Mouse (Mus musculus): Measurements from ENCODE around the gene Churc1. TPM values are rescaled to one million over a fixed set of nuclear protein-coding genes. Genes with fewer than 3 reads are reported as not detected.

Gene Churc1
- total RNA-seq, 2 experiments from 2014 or later, result 35.3 to 35.4 TPM

DNA sequence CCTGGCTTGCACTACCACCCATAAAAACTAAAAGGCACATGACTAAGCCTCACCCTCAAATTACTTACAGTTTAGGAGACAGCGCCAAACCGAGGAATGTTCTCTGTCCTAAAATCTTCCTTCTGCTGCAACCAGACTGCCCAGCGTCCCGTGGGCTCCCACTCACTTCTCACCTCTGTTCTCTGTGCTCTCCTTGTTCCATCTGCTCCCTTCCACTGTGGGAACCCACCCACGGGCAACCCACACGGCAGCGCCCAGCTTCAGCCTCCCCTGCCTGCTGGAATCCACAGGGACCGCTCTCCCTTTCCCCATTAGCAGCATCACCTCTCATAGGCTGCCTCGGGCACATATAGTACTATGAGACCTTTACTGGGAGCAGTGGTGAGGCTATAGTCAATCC is 53.6 kb downstream of the Churc1 start:
- TF ChIP-seq CTCF (IDR thresholded peaks at IDR 0.05), result no peak
- peak; percentile 61 to 84 for DNase-seq (ENCODE audit: extremely low spot score in 1 of 2, low spot score in 2 of 2)
- Histone ChIP-seq H3K4me3 (peak overlapping the region; percentile 23; the same call in 1 of the 2 replicates), H3K27ac (peak overlapping the region; percentile 98)
- intact Hi-C loops (cut with DNase I), result loop anchor here (1.0 to 5.0 kb wide), 2 partner anchors 13 to 122 kb away; no protein-coding TSS in a partner anchor

DNA sequence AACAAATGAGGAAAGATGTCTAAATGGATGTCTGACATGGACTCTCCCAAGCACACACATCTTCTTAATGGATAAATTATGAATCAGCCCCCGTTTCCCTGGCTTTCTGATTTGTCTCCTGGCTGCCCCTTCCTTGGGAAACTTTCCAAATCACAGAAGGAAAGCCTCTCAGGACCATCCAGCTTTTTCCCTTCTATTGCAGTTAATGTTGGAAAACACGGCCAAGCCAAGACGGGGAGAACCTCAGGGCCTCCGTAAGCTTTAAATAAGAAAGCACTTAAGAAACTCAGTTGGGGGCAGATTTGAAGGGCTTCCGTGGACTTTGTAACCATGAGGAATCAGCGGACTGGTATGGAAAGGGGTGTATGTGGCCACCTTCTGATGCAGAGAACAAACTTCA is 54.5 kb downstream of the Churc1 start:
- Histone ChIP-seq H3K27ac (peak overlapping the region; percentile 98), H3K4me3 (peak overlapping the region; percentile 66)
- TF ChIP-seq CTCF (IDR thresholded peaks at IDR 0.05), result no peak
- DNase-seq (ENCODE audit: extremely low spot score in 1 of 2, low spot score in 2 of 2), result no peak
- intact Hi-C loops (cut with DNase I), result loop anchor here (1.0 to 5.0 kb wide), 3 partner anchors 14 to 123 kb away; no protein-coding TSS in a partner anchor

DNA sequence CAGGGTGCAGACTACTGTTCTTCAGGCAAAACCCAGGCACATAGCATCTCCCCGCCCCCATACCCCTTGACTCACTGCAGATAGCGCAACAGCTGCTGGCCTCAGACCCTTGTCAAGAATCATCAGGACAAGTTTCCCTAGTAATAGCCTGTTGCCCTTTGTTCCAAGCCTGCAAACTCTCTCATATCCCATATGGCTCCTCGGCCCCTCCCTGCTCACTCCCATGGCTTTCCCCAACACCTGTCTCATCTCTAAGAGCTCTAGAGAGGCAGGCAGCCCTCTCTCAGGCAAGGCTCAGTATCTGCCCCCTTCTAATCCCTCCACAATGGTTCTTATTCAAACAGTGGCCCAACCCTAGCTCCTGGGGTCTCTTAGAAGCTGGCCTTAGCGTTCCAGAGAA is 55.3 kb downstream of the Churc1 start:
- intact Hi-C loops (cut with DNase I), result loop anchor here (5.0 kb wide), 1 partner anchor 113 kb away; no protein-coding TSS in a partner anchor
- DNase-seq (ENCODE audit: extremely low spot score in 1 of 2, low spot score in 2 of 2), result no peak
- peak overlapping the region; percentile 98 for H3K27ac ChIP-seq
- peak overlapping the region; percentile 66 for H3K4me3 ChIP-seq
- no peak for TF ChIP-seq CTCF (IDR thresholded peaks at IDR 0.05)

DNA sequence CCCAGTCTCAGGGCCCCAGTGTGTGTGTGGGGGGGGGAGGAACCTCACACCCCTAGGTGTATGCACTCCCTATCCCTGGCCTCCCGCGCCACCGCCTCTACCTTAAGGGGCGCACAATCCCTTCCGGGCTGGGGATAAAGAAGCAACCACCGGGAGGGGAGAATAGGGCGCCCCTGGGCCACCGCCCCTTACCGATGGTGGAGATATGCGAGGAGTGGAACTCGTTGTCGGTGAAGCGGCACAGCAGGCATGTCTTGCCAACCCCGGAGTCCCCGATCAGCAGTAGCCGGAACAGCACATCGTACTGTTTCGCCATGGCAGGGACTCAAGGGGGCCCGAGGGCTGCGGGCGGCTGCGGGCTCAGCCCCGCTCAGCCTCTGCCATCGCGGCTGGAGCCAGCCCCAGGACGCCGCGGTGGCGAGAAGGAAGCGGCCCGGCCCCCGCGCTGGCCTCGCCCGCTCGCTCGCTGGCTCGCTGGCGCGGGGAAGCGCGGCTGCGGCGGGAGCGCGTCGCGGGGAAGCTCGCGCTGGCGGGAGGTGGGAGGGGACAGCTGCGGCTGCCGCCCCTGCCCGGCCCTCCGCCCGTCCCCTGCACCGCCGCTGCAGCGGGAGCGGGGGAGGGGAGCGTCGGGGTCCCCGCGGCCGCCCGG is 56.8 kb downstream of the Churc1 start:
- H3K4me3 ChIP-seq, result peak overlapping the region; percentile 66
- intact Hi-C loops (cut with DNase I), result loop anchor here (5.0 kb wide), 1 partner anchor 115 kb away; no protein-coding TSS in a partner anchor
- no peak; the same call in 1 of the 2 replicates for TF ChIP-seq CTCF (IDR thresholded peaks at IDR 0.05)
- H3K27ac ChIP-seq, result peak overlapping the region; percentile 98
- DNase-seq (ENCODE audit: extremely low spot score in 1 of 2, low spot score in 2 of 2), result peak; percentile 56 to 61

DNA sequence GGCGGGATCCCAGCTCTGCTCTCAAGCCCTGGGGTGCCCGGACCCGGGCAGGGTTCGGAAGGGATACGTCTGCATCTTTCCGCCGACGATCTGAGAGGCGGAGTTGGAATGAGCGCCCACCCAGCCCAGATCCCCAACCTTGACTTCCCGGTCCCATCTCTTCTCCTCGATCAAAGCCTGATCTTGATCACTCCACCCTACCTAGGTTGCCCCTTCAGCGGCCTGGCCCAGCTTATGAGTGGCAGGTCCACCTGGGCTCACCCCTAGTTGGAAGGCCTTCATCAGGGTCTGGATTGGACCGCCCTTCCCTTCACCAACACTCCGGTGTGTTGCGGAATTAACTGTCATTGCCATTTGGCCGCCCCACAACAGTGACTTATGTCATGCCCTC is 57.3 kb downstream of the Churc1 start, which contains the start of gene Rab15:
TSS of gene Rab15 (minus strand) at position 258 of the 391 bp plus-strand sequence.
- DNase-seq (ENCODE audit: extremely low spot score in 1 of 2, low spot score in 2 of 2), result no peak
- H3K4me3 ChIP-seq, result peak within 1 kb of the TSS; percentile 66
- TF ChIP-seq CTCF (IDR thresholded peaks at IDR 0.05), result no peak
- intact Hi-C loops (cut with DNase I), result loop anchor here (5.0 kb wide), 1 partner anchor 115 kb away; no protein-coding TSS in a partner anchor
- H3K27ac ChIP-seq, result peak within 1 kb of the TSS; percentile 98

DNA sequence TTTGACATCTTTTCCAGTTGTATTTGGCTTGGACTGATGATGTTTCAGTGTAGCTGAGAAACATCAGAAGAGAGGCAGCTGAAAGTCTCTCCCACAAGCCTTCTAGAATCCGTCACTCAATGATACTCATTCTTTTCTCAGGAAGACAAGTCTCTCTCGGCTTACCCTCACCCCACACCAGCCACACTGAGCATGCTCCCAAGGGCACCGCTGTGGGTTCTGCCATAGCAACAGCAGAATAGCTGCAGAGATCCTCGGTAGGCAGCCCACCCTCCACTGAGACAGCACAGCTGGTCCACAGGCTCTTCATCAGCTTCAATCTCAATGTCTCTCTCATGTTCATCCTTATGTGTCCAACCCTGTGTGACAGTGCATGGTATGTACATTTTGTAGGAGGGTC is 59.9 kb downstream of the Churc1 start:
- H3K27ac ChIP-seq, result no peak overlapping the region
- no peak for TF ChIP-seq CTCF (IDR thresholded peaks at IDR 0.05)
- intact Hi-C loops (cut with DNase I), result no loop called here
- no peak overlapping the region for H3K4me3 ChIP-seq
- no peak for DNase-seq (ENCODE audit: extremely low spot score in 1 of 2, low spot score in 2 of 2)

DNA sequence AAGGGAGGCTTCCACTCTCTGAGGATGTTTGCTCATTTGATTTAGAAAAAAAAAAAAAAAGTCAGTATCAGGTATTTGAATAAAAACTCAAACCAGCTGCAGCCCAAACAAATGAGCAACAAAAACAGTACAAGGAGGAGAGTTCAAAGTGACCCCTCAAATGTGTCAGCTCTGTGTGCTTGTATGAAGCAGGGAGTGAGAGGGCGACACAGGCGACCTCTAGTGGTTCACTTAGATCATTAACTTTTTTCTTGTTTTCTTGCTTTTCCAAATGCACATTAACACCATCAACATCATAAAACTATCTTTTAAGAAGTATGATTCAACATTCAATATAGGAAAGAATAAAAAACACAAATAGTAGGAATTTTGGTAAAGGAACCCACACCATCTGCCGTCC is 67.4 kb downstream of the Churc1 start:
- intact Hi-C loops (cut with DNase I), result no loop called here
- Histone ChIP-seq H3K4me3 (no peak overlapping the region), H3K27ac (no peak overlapping the region)
- DNase-seq (ENCODE audit: extremely low spot score in 1 of 2, low spot score in 2 of 2), result no peak
- TF ChIP-seq CTCF (IDR thresholded peaks at IDR 0.05), result peak; percentile 88

Other genes starting within 250 kb of the Churc1 start
- gene Plekhg3, start 234.6 kb upstream of the Churc1 start, total RNA-seq (2021), result 10 to 100 TPM; 15.0 to 15.2 TPM
- 100 to 1,000 TPM in 1 of 2 experiments, 10 to 100 TPM in 1; 96.7 to 104 TPM for gene Sptb, start 55.0 kb upstream of the Churc1 start, total RNA-seq (2021)
- gene Fntb, start 51 bp downstream of the Churc1 start, total RNA-seq (2021), result 10 to 100 TPM; 27.9 to 28.4 TPM
- gene Gpx2, start 30.0 kb downstream of the Churc1 start, total RNA-seq (2021), result under 1 TPM; 0.34 to 0.47 TPM
- gene Rab15, start 57.4 kb downstream of the Churc1 start, total RNA-seq (2021), result 100 to 1,000 TPM; 271 to 278 TPM
- 10 to 100 TPM; 79.3 to 81.0 TPM for gene Max, start 196.7 kb downstream of the Churc1 start, total RNA-seq (2021)

Measured in left cerebral cortex, adult 2 months (tissue).